Mouse (Mus musculus) T-helper 2 cell (primary cell): ENCODE results near the gene Wapl.

Experiments
- in situ Hi-C: fragments of 300-600 bp; cut with MboI, MseI; formaldehyde crosslinking; loops from one replicate; pipeline ENCODE4 v1.15.1; 2025; ENCODE audit warnings: high pct_unique_total_duplicates

Gene Wapl

DNA sequence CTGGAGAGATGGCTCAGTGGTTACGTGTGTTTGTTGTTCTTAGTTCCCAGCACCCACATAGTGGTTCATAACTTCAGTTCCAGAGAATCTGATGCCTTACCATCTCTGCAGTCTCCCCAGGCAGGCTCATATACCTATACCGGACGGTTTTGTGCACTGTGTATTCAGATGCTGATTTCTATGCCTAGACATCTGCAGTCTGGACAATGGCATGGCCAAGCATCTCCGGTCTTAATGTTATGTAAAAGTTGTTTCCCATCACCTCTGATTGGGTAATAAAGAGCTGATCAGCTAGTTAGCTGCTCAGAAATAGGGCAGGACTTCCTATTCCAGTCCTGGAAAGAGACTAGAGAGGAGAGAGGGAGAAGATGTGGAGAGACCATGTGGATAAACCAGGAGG lies 20.2 kb downstream of the Wapl start:
- in situ Hi-C loops = no loop called here

- in situ Hi-C loops = loop anchor here (5.0 kb wide), 1 partner anchor 40 kb away; no protein-coding TSS in a partner anchor
Observed at GRCm38 (mm10) chr14:34697376-34697775, 23.6 kb downstream of the Wapl start.

DNA sequence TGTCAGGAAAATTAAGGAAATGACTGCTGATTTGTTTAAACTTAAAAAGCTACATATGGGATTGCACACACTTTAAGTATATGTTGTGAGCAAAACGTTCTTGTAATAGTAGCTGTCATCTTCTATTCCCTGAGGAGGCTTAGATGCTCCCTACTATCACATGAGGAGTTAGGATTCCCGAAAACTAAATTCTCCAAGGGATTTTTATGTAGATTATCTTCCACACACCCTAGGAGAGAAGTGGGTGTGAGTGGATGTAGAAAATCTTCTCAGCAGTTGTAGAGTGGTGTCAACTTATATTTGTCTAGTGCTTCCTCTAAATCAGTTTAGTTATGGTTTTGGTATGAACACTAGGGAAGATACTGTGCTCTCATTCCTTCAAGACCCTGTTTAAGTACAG lies 36.5 kb downstream of the Wapl start:
- in situ Hi-C loops = no loop called here

DNA sequence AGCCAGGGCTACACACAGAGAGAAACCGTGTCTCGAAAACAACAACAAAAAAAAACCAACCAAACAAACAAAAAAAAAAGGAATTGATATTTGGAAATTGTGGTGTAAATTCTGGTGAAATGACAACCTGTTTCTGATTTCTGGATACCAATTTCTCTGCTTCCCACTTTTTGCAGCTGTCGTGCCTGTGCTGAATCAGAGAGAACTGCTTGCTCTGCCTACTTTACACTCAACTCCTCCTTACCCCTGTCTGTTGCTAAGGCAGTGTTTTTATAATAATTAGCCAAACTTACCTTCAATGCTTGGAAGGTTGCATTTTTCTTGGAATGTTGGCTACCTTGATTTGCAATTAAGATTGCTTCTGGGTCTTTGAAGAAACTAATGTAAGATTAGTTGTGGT lies 38.3 kb downstream of the Wapl start:
- in situ Hi-C loops = no loop called here

DNA sequence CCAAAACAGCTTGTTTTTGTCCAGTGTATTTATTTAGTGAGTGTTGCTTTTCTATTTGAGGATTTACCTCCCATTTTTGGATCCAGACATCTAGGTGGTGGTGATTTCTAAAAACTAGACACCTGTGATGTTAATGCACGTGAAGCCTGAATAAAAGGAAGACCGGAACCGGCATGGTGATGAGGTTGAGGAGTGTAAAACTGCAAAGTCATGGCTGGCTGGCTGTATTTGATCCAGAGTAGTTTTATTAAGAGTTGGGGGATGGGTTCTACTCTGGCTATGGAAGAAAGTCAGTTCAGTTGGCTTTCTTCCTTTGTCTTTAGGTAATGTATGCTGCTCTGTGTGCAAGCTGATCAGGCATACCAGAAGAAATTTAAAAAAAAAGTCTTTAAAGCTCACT lies 39.1 kb downstream of the Wapl start:
- in situ Hi-C loops = no loop called here

DNA sequence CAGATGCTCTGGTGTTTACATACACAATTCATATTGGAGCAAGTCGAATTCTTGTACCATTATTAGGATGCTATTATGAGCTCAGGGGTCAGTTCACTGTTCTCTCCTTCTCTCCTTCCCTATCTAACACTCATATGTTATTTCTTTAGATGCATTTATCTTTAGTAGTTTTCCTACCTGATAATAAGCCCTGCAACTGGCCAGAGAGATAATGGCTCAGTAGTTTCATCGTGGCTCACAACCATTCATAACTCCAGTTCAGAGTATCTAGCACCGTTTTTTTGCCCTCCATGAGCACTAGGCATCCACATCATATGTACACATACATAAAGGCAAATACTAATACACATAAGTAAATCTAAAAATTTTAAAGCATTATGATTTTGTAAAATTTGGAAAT lies 44.4 kb downstream of the Wapl start:
- in situ Hi-C loops = no loop called here

DNA sequence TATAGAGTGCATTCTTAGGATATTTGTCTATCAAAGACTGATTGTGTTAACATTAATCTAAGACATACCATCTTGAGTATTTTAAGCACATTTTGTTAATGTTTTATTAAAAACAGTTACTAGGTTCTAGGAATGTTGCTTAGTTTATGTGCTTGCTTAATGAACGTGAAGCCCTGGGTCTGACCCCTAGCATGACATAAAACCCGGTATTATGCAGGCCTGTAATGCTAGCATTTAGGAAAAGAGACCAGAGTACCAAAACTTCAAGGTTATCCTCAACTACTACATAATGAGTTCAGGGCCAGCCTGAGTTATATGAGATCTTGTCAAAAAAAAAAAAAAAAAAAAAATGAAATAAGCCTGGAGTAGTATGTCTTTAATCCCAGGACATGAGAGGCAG lies 54.0 kb downstream of the Wapl start:
- in situ Hi-C loops = no loop called here

DNA sequence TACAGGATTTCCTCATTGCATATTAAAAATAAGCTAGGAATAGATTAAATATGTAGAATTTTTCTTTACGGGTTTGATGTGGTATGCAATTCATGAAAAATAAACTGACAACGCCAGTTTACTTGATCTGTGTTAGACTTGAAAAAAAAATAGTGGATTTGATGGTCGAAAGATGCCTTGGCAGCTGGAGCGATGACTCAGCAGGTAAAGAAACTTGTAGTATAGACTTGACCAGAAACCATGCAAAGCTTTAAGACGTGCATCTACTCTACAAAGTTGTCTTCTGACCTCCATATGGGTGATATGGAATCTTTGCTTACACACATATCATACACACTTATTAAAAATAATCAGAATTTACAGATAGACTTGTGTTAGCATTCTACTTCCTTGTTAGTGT lies 61.7 kb downstream of the Wapl start:
- in situ Hi-C loops = loop anchor here (5.0 kb wide), 1 partner anchor 38 kb away; no protein-coding TSS in a partner anchor

DNA sequence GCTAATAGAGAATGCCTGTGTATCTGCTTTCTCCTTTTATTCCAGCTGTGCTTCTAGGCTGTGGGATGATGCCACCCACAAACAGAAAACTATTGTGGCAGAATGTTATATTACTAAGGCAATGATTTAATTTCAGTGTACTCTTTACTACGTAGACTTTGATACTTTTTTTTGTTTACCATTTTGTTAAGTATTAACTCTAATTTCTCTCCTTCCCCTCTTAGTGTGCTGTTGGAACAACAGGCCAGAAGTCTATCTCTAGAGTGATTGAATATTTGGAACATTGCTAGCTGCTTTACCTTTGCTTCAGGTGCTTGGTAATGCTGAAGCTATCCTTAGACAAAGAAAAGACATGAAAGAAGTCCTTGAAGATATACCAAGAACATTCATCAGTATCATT lies 71.7 kb downstream of the Wapl start:
- in situ Hi-C loops = no loop called here

DNA sequence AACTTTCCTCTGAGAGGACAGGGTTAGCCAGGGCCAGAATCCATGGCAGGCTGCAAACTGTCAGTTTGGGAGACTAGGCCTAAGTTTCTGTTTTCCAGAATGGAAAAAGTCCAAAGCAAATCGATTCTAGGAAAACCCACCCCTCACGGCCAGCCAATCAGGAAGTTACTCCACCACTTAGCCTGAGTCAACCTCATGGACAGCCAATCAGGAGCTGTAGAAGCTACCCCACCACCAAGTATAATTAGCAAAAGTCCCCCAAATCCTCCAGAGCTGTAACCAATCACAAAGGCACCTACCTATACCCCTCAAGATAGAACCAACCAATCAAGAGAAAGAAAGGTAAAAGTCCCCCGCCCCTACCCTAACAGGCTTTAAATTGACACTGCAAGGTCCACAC lies 82.0 kb downstream of the Wapl start:
- in situ Hi-C loops = no loop called here

DNA sequence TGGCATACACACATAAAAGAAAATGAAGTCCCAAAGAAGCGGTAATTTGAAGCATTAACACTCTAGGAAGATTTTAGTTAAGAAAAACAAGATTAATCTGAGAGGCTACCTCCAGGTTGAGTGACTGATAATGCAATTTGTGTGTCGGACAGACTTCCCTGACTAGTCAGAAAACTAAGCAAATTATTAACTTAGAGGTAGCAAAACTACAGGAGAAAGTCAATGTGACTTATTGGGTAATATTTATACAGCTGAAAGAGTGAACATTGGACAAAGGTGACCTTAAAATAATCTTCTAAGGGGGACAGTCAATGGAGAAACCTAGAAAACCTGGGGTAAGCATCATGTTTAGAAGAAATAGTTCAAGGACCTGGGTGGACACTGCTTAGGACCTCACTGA lies 86.2 kb downstream of the Wapl start:
- in situ Hi-C loops = loop anchor here (5.0 kb wide), 1 partner anchor 88 kb away; the partner anchor contains the start of gene Wapl

GRCm38 (mm10) chr14:34761082-34761959 lies 87.6 kb downstream of the Wapl start:
- in situ Hi-C loops = loop anchor here (5.0 kb wide), 1 partner anchor 89 kb away; the partner anchor contains the start of gene Wapl

DNA sequence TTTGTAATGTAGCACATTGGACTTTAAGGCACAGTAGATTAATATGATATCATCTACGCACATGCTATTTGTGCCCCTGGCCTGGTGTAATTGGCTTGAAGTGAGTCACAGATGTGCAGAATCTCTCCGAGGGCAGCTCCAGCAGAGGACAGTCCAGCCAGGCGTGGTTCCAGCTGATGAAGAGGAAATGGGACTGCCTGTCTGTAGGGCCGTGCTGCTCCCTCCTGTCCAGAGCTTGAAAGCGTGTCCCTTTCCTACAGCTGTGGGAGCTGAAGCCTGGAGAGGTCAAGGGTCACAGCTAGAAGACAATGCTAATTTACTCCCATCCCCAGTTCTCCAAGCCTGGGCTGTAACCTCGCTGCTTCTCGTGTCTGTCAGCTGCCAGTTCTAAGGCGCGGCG lies 89.0 kb downstream of the Wapl start:
- in situ Hi-C loops = loop anchor here (5.0 kb wide), 1 partner anchor 90 kb away; the partner anchor contains the start of gene Wapl

GRCm38 (mm10) chr14:34763771-34764539 lies 90.2 kb downstream of the Wapl start:
- in situ Hi-C loops = loop anchor here (5.0 kb wide), 1 partner anchor 92 kb away; the partner anchor contains the start of gene Wapl

DNA sequence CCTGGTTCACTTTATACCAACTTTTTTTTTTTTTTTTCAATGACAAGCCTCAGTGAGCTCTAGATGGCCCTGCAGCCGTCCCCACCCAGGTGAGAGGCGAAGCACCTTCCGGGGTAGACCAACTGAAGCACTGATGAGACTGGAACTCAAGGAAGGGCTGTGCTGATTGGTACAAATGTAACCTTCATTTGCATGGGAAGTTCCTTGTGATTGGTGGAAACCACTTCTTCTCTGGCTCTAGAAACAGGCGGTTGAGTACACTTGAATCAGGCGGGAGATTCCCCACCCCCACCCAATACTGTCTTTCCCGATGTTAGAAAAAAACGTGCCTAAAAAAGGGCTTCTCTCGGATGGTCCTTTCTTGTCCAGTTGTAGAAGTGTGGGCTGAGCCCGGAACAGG lies 91.2 kb downstream of the Wapl start:
- in situ Hi-C loops = loop anchor here (5.0 kb wide), 1 partner anchor 93 kb away; the partner anchor contains the start of gene Wapl

GRCm38 (mm10) chr14:34765380-34765779 lies 91.7 kb downstream of the Wapl start:
- in situ Hi-C loops = no loop called here

DNA sequence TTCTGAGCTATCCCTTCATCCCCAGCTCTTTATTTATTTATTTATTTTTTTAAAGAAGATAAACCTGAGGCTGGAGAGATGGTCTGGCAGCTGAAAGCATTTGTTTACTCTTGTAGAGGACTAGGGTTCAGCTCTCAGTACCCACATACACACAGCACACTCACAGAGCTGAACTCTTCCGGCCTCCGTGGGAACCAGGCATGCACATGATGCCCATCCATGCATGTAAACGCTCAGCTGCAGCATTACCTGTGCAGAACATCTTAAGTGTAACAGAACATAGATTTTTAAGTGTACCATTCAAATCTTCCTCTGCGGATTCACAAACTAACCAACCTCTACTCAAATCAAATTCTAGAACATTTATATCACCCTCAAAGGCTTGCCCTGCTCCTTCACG lies 92.5 kb downstream of the Wapl start:
- in situ Hi-C loops = no loop called here

DNA sequence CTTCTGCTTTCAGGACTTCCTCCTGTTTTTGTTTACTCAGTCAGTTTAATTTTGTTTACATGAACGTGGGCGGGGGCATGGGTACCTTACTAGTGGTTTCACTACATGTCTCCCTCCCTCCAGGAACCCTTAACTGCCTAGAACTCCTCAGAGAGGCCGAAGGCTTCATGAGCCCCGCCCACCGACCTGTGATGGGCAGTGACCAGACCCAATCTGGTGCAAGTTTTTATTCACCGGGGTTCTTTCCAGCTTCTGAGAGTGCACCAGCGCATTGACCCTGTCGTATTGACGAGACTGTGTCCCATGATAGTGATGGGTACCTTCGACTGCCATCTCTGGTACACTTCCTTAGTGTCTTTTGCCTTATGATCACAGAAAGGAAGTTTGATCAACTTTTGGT lies 94.6 kb downstream of the Wapl start:
- in situ Hi-C loops = no loop called here

DNA sequence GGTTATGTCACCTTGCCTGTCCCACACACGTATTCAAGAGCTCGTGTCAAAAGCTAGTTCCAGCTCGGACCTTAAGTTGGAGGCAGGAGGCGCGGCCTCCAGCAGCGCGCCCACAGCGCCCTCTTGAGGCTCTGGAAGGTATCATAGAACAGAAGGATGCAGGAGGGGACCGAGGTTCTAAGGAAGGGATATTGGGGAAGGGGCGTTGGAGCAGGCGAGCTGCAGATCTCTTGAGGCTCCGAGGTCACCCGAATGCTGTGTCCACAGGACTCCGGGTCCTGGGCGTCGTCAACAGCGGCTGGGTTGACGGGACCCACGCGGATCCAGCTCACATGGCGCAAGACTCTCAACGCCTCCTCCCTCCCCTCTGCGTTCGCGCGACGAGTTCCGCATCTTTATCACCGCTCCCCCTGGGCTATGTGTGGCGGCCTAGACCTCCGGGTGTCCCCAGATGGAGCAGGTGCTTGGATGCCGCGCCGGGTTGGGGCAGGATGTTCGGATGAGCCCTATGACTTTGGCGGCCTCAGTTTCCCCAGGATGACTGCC lies 95.4 kb downstream of the Wapl start:
- in situ Hi-C loops = no loop called here

- in situ Hi-C loops = no loop called here
Observed at GRCm38 (mm10) chr14:34769567-34770158, 95.9 kb downstream of the Wapl start.

GRCm38 (mm10) chr14:34770467-34770866 lies 96.7 kb downstream of the Wapl start:
- in situ Hi-C loops = no loop called here

DNA sequence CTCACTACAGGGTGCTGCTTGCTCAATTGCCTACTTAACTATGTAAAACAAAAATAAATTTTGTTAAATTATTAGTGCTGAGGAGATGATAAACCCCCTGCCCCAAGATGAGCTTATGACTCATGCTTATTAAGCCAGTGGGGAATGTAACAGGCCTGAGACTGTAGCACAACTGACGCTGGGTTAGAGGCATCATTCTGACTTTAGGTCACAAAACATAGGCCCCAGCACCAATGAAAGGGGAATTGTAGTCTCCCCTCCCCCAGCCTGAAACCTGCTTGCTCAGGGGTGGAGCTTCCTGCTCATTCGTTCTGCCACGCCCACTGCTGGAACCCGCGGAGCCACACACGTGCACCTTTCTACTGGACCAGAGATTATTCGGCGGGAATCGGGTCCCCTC lies 97.9 kb downstream of the Wapl start:
- in situ Hi-C loops = no loop called here
